Mouse (Mus musculus): ENCODE results near the gene Ccnjl.

DNA sequence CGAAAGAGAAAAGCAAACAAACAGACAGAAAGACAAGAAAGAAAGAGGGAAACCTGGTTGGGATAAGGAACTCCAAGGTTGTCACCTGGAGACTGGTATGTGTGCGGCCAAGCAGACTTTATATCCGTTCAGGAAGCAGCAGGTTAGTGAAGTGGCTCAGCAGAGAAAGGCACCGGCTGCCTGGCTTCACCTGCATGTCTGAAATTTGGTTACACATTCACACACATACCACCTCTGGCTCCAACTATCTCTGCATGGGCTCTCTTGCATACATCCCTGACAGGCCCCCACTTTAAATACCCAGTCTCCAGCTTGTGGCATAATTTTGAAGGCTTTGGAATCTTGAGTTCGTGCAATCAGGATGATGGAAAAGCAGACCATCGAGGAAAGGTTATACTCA, 77.3 kb downstream of the Ccnjl start:
- TF ChIP-seq CTCF (IDR thresholded peaks at IDR 0.05) = no peak
- TF ChIP-seq POLR2A (IDR thresholded peaks at IDR 0.05; ENCODE audit: insufficient read depth, low read depth, low read length) = no peak
